Mouse (Mus musculus) embryonic facial prominence, embryonic 12.5 days (tissue): ENCODE data around the gene Cspg4. TPM values are rescaled to one million over a fixed set of nuclear protein-coding genes. Genes with fewer than 3 reads are reported as not detected.

Source experiments
- polyA plus RNA-seq: library from polyadenylated mRNA; unstranded; fragments of >200 nt; fragmentation: Nextera tagmentation; extraction: Ambion mirVana; gene quantifications from 2 replicates; pipeline ENCODE4 v1.2.1, GENCODE M21; 2016

Cspg4 gene
- polyA plus RNA-seq, 1 experiment from 2014 or later, result 9.1 TPM

Other genes with a start within 250 kb of the Cspg4 start
- 6.8 TPM in 2 replicates for gene Lingo1, start 68.6 kb upstream of the Cspg4 start, polyA plus RNA-seq
- 0.40 and 0.56 TPM in 2 replicates for gene Odf3l1, start 354 bp upstream of the Cspg4 start, polyA plus RNA-seq
- 13.8 and 14.4 TPM in 2 replicates for gene Snx33, start 63.3 kb downstream of the Cspg4 start, polyA plus RNA-seq
- 74.3 and 76.9 TPM in 2 replicates for gene Imp3, start 72.4 kb downstream of the Cspg4 start, polyA plus RNA-seq
- gene Snupn, start 85.8 kb downstream of the Cspg4 start, polyA plus RNA-seq, result 27.3 and 29.1 TPM in 2 replicates
- 42.5 and 43.4 TPM in 2 replicates for gene Ptpn9, start 129.9 kb downstream of the Cspg4 start, polyA plus RNA-seq
- 41.7 and 48.2 TPM in 2 replicates for gene Sin3a, start 207.0 kb downstream of the Cspg4 start, polyA plus RNA-seq